Mouse (Mus musculus): ENCODE data around the gene Gpn1. TPM values are rescaled to one million over a fixed set of nuclear protein-coding genes. Genes with fewer than 3 reads are reported as not detected.
"Not testable (repeated sequence)": the region's sequence is repeated elsewhere in the genome, so short reads cannot be mapped to it uniquely, and the experiment has no call there.

Gene Gpn1
- polyA plus RNA-seq, 1 experiment from 2014 or later: 54.5 TPM

DNA sequence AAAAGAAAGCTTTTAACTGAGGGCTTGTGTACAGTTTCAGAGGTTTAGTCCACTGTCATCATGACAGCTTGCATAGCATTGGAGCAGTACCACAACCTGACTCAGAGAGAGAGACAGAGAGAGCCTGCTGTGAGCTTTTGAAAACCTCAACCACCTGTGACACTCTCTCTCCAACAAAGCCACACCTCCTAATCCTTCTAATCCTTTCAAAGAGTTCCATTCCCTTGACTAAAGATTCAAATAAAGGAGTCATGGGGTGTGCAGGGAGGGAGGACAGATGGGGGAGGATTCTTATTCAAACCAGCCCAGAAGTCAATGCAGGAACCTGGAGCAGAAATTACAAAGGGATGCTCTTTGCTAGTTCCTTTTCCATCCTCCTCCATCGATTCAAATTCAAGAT, 2.5 kb upstream of the Gpn1 start:
- Histone ChIP-seq H3K27me3 (replicated peaks) (no peaks in the 10 kb centered on the region), H3K4me3 (replicated peaks) (no peak overlapping the region), H3K36me3 (peaks cover 2% of the 10 kb centered on the region; the same call in 1 of the 2 replicates), H3K4me2 (replicated peaks) (no peak overlapping the region), H3K9me3 (no peaks in the 10 kb centered on the region), H3K27ac (no peak overlapping the region), H3K4me1 (replicated peaks) (peaks cover 5% of the 10 kb centered on the region; the same call in 1 of the 2 replicates), H3K9ac (no peak overlapping the region)
- 75% methylated on average over 1 of the region's 1 CpGs for WGBS
- no peak for ATAC-seq

DNA sequence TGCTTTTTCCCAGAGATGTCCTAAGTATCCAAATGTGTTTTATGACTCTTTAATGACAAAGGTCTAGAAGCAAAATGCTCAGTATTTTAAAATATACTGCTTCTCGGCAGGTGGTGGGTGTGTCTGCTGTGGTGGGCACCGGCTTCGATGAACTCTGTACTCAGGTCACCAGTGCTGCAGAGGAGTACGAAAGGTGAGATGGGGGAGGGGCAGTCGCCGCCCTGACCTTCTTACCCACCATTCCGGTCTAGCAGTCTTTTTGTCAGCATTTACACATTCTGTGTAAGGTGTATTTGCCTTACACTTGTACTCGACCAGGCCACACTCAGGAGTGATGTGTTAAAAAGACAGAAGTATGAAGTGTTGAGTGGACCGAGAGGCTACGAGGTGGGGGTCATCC, 10.3 kb downstream of the Gpn1 start:
- H3K4me3 ChIP-seq (replicated peaks): no peak overlapping the region
- H3K27ac ChIP-seq: no peak overlapping the region
- no peaks in the 10 kb centered on the region for H3K9me3 ChIP-seq
- no peak overlapping the region for H3K9ac ChIP-seq
- WGBS: 80% methylated on average over 10 of the region's 10 CpGs
- H3K4me2 ChIP-seq (replicated peaks): no peak overlapping the region
- H3K27me3 ChIP-seq (replicated peaks): no peaks in the 10 kb centered on the region
- H3K36me3 ChIP-seq: peaks cover 38% of the 10 kb centered on the region
- ATAC-seq: no peak
- H3K4me1 ChIP-seq (replicated peaks): no peaks in the 10 kb centered on the region

- no peaks in the 10 kb centered on the region for H3K4me1 ChIP-seq (replicated peaks)
- H3K4me3 ChIP-seq (replicated peaks): no peak overlapping the region
- no peak overlapping the region for H3K4me2 ChIP-seq (replicated peaks)
- H3K9me3 ChIP-seq: no peaks in the 10 kb centered on the region
- no peak overlapping the region for H3K27ac ChIP-seq
- H3K27me3 ChIP-seq (replicated peaks): no peaks in the 10 kb centered on the region
- H3K9ac ChIP-seq: no peak overlapping the region
- peaks cover 22% of the 10 kb centered on the region for H3K36me3 ChIP-seq
- ATAC-seq: no peak
- WGBS: 81% methylated on average over 1 of the region's 1 CpGs
Measured at GRCm38 (mm10) chr5:31512481-31512880, 17.9 kb downstream of the Gpn1 start.

DNA sequence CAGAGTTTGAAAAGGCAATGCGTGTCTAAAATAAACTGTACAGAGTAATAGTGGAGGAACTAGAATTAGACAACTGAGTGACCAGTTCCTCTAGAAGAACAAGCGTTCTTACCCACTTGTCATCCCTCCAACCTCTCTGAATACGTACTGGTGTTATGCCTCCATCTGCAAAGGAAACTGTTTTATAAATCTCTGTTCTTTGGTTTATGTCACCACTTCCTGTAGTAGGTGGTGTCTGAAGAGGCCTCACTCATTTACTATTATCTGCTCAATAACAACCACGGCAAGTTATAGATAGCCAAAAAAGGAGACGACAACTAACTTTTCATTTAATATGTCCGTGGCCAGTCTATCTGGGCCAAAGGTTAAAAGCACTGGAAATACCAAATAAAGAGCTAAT, 26.0 kb downstream of the Gpn1 start:
- H3K4me3 ChIP-seq (replicated peaks): no peak overlapping the region
- peaks cover 30% of the 10 kb centered on the region for H3K36me3 ChIP-seq
- no peaks in the 10 kb centered on the region for H3K27me3 ChIP-seq (replicated peaks)
- H3K4me1 ChIP-seq (replicated peaks): peaks cover 2% of the 10 kb centered on the region; the same call in 1 of the 2 replicates
- no peak for ATAC-seq
- no peaks in the 10 kb centered on the region for H3K9me3 ChIP-seq
- H3K27ac ChIP-seq: no peak overlapping the region
- 85% methylated on average over 6 of the region's 6 CpGs for WGBS
- H3K4me2 ChIP-seq (replicated peaks): no peak overlapping the region
- H3K9ac ChIP-seq: no peak overlapping the region

- Histone ChIP-seq H3K27me3 (replicated peaks) (no peaks in the 10 kb centered on the region), H3K36me3 (peaks cover 9% of the 10 kb centered on the region), H3K9me3 (no peaks in the 10 kb centered on the region), H3K9ac (peak within 1 kb of the TSS; percentile 93), H3K4me2 (replicated peaks) (peak within 1 kb of the TSS; percentile 91), H3K27ac (peak within 1 kb of the TSS; percentile 88), H3K4me1 (replicated peaks) (peaks cover 9% of the 10 kb centered on the region; the same call in 1 of the 2 replicates), H3K4me3 (replicated peaks) (peak within 1 kb of the TSS; percentile 96)
- WGBS: under 1% methylated on average over 28 of the region's 28 CpGs
- ATAC-seq: peak; percentile 92
Measured at GRCm38 (mm10) chr5:31526354-31527116, 32.0 kb downstream of the Gpn1 start, which contains the start of gene Slc4a1ap. Gene Slc4a1ap, plus strand, starts transcription at chr5:31526995.

DNA sequence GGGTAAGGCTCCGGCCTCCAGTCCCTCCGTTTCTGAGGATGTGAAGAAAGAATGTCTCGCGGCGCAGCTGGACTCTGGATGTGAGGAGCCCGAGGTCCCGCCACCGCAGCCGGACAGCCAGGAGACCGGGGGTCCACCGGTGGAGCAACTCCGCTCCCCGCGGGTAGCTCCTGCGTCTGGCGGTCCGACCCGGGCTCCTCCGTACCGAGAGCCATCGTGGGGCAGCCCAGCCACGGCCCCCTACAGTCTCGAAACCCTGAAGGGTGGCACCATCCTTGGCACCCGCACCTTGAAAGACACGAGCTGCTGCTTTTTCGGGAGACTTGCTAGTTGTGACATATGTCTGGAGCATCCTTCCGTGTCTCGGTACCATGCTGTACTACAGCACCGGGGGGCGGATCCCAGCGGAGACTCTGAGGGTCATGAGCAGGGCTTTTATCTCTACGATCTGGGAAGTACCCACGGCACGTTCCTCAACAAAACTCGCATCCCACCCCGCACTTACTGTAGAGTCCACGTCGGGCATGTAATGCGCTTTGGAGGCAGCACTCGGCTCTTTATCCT, 32.7 kb downstream of the Gpn1 start:
- Histone ChIP-seq H3K4me3 (replicated peaks) (peak overlapping the region; percentile 96), H3K9me3 (no peaks in the 10 kb centered on the region), H3K4me1 (replicated peaks) (peaks cover 9% of the 10 kb centered on the region; the same call in 1 of the 2 replicates), H3K27ac (peak overlapping the region; percentile 88), H3K9ac (peak overlapping the region; percentile 93), H3K36me3 (peaks cover 15% of the 10 kb centered on the region), H3K27me3 (replicated peaks) (no peaks in the 10 kb centered on the region), H3K4me2 (replicated peaks) (peak overlapping the region; percentile 91)
- WGBS: 2% methylated on average over 40 of the region's 40 CpGs
- peak; percentile 58 for ATAC-seq

- ATAC-seq: not testable (repeated sequence)
Measured at GRCm38 (mm10) chr5:31527707-31528106, 33.2 kb downstream of the Gpn1 start, which contains the start of gene Supt7l. Gene Supt7l, minus strand, starts transcription at chr5:31527807.

DNA sequence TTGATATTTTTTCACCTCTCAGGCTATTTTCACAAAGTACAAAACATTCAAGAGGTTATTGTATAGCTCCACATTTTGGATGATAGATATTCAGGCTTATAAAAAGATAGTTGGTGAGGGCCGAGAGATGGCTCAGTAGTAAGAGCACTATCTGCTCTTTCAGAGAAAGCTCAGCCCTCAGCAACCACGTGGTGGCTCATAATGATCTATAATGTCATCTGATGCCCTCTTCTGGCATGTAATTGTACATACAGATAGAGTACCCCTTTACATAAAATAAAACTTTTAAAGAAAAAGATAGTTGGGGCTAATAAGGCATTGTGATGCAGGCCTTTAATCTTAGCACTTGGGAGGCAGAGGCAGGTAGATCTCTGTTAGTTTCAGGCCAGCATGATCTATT, 34.0 kb downstream of the Gpn1 start:
- peaks cover 20% of the 10 kb centered on the region for H3K36me3 ChIP-seq
- no peak for ATAC-seq
- no peak overlapping the region for H3K4me2 ChIP-seq (replicated peaks)
- H3K9ac ChIP-seq: no peak overlapping the region
- H3K27me3 ChIP-seq (replicated peaks): no peaks in the 10 kb centered on the region
- H3K4me3 ChIP-seq (replicated peaks): no peak overlapping the region
- H3K27ac ChIP-seq: no peak overlapping the region
- peaks cover 9% of the 10 kb centered on the region; the same call in 1 of the 2 replicates for H3K4me1 ChIP-seq (replicated peaks)
- no peaks in the 10 kb centered on the region for H3K9me3 ChIP-seq
- WGBS: 49% methylated on average over 2 of the region's 2 CpGs

More at GRCm38 (mm10) chr5:31527707-31528106, 33.2 kb downstream of the Gpn1 start, which contains the start of gene Supt7l:
- not testable (repeated sequence) for H3K4me1 ChIP-seq (replicated peaks); H3K9me3 ChIP-seq; H3K27me3 ChIP-seq (replicated peaks)
- Histone ChIP-seq H3K4me2 (replicated peaks) (peak within 1 kb of the TSS; percentile 91), H3K27ac (peak within 1 kb of the TSS; percentile 88), H3K36me3 (peaks cover 17% of the 10 kb centered on the region), H3K9ac (peak within 1 kb of the TSS; percentile 93), H3K4me3 (replicated peaks) (peak within 1 kb of the TSS; percentile 96)
- 74% methylated on average over 11 of the region's 11 CpGs for WGBS

GRCm38 (mm10) chr5:31535228-31535627, 40.7 kb downstream of the Gpn1 start:
- no peak for ATAC-seq
- 91% methylated on average over 2 of the region's 2 CpGs for WGBS
- no peaks in the 10 kb centered on the region for H3K27me3 ChIP-seq (replicated peaks)
- H3K4me2 ChIP-seq (replicated peaks): no peak overlapping the region
- H3K9me3 ChIP-seq: no peaks in the 10 kb centered on the region
- H3K27ac ChIP-seq: no peak overlapping the region
- H3K4me1 ChIP-seq (replicated peaks): no peaks in the 10 kb centered on the region
- H3K4me3 ChIP-seq (replicated peaks): no peak overlapping the region
- H3K36me3 ChIP-seq: peaks cover 31% of the 10 kb centered on the region
- no peak overlapping the region for H3K9ac ChIP-seq

- Histone ChIP-seq H3K4me2 (replicated peaks) (no peak overlapping the region), H3K9me3 (no peaks in the 10 kb centered on the region), H3K36me3 (peaks cover 14% of the 10 kb centered on the region), H3K4me3 (replicated peaks) (no peak overlapping the region), H3K9ac (no peak overlapping the region), H3K27ac (no peak overlapping the region), H3K4me1 (replicated peaks) (no peaks in the 10 kb centered on the region), H3K27me3 (replicated peaks) (no peaks in the 10 kb centered on the region)
- no peak for ATAC-seq
- WGBS: 54% methylated on average over 1 of the region's 1 CpGs
Measured at GRCm38 (mm10) chr5:31559401-31559800, 64.9 kb downstream of the Gpn1 start.

- H3K9me3 ChIP-seq: no peaks in the 10 kb centered on the region
- no peaks in the 10 kb centered on the region for H3K4me1 ChIP-seq (replicated peaks)
- no peaks in the 10 kb centered on the region for H3K27me3 ChIP-seq (replicated peaks)
- H3K27ac ChIP-seq: no peak overlapping the region
- H3K4me2 ChIP-seq (replicated peaks): no peak overlapping the region
- no peak overlapping the region for H3K9ac ChIP-seq
- ATAC-seq: no peak
- peaks cover 11% of the 10 kb centered on the region; the same call in 1 of the 2 replicates for H3K36me3 ChIP-seq
- no peak overlapping the region for H3K4me3 ChIP-seq (replicated peaks)
- WGBS: 96% methylated on average over 2 of the region's 2 CpGs
Measured at GRCm38 (mm10) chr5:31560352-31560751, 65.8 kb downstream of the Gpn1 start.

GRCm38 (mm10) chr5:31562036-31562666, 67.6 kb downstream of the Gpn1 start:
- Histone ChIP-seq H3K9me3 (no peaks in the 10 kb centered on the region), H3K4me3 (replicated peaks) (no peak overlapping the region), H3K27ac (no peak overlapping the region), H3K4me1 (replicated peaks) (no peaks in the 10 kb centered on the region), H3K36me3 (0 out of 2 replicates have a peak, but pooled peaks cover 4% of the 10 kb centered on the region), H3K4me2 (replicated peaks) (no peak overlapping the region), H3K27me3 (replicated peaks) (no peaks in the 10 kb centered on the region), H3K9ac (no peak overlapping the region)
- 81% methylated on average over 7 of the region's 7 CpGs for WGBS
- no peak for ATAC-seq
